Mouse (Mus musculus) brain, embryonic 14.5 days (tissue): ENCODE measurements at regions not wholly inside any gene's neighbourhood (a gene's known extent, or its start where the extent isn't known, plus 50 kb on each side); places are given as distances from the start of the nearest gene placed in this dataset.

Experiments
- CTCF ChIP-seq: fragments of 200-500 bp; IDR thresholded peaks from 2 replicates; pipeline ENCODE4 v1.5.1; 2012; ENCODE audit warnings: inconsistent platforms, mild to moderate bottlenecking, moderate library complexity, borderline replicate concordance; ENCODE audit not compliant: insufficient read depth, insufficient read length; ENCODE audit errors: extremely low read depth
- POLR2A ChIP-seq: fragments of 200-500 bp; IDR thresholded peaks from 2 replicates; pipeline ENCODE4 v1.6.1; 2012; ENCODE audit warnings: mild to moderate bottlenecking, inconsistent platforms, borderline replicate concordance; ENCODE audit not compliant: poor library complexity, insufficient read depth, insufficient read length, severe bottlenecking; ENCODE audit errors: extremely low read depth

GRCm38 (mm10) chr3:131922733-131923132 lies 162.4 kb upstream of the Dkk2 start:
- TF ChIP-seq POLR2A (no peak), CTCF (no peak)
